Mouse (Mus musculus) megakaryocyte, adult 5-6 weeks (primary cell): ENCODE measurements around the gene Tex30. TPM values are rescaled to one million over a fixed set of nuclear protein-coding genes. Genes with fewer than 3 reads are reported as not detected.

Source experiments
- ATAC-seq: 2 replicates; pipeline ENCODE4 v1.8.0; 2016; ENCODE audit warnings: mild to moderate bottlenecking, inconsistent platforms; ENCODE audit not compliant: poor library complexity, severe bottlenecking
- total RNA-seq, 2 experiments: library from RNA; stranded (forward) in 1 of 2; stranded (reverse) in 1 of 2; fragments of 153-499, 151-499 nt in 1 of 2; fragments of 221-1000, 200-1000 nt in 1 of 2; gene quantifications; 2 replicates each; pipeline versions ENCODE4 v1.2.3 to v1.2.4; 2015 to 2017

Tex30 gene
- 36.1 and 61.6 TPM in 2 replicates for total RNA-seq (2015)
- total RNA-seq (2017) = 29.3 TPM in 2 replicates

- peak; percentile 94 for ATAC-seq
These were observed at the start of gene Tex30 for GRCm38 (mm10) chr1:44102259-44102717. Gene Tex30 (minus strand): TSS chr1:44102441.

- no peak for ATAC-seq
These were observed 46.5 kb upstream of the Tex30 start for GRCm38 (mm10) chr1:44148706-44149105.

GRCm38 (mm10) chr1:44147563-44148381 is 45.5 kb upstream of the Tex30 start, which contains the start of gene Ercc5:
Gene Ercc5 (plus strand): TSS chr1:44147744.
- ATAC-seq = peak; percentile 98

GRCm38 (mm10) chr1:44142747-44143146 is 40.5 kb upstream of the Tex30 start:
- ATAC-seq = no peak

GRCm38 (mm10) chr1:44140232-44140631 is 38.0 kb upstream of the Tex30 start:
- ATAC-seq = no peak

- no peak for ATAC-seq
These were observed 27.8 kb upstream of the Tex30 start for GRCm38 (mm10) chr1:44129929-44130581.

GRCm38 (mm10) chr1:44125590-44125989 is 23.3 kb upstream of the Tex30 start:
- ATAC-seq = peak; percentile 57

- ATAC-seq = peak; percentile 40
These were observed 20.0 kb upstream of the Tex30 start for GRCm38 (mm10) chr1:44122256-44122655.

- ATAC-seq = no peak
These were observed 17.8 kb upstream of the Tex30 start for GRCm38 (mm10) chr1:44120074-44120406.

GRCm38 (mm10) chr1:44119201-44120073 is 17.2 kb upstream of the Tex30 start:
- peak; percentile 61 for ATAC-seq

- peak; percentile 79 for ATAC-seq
These were observed 16.2 kb upstream of the Tex30 start, which contains the start of the genes Kdelc1 and Bivm for GRCm38 (mm10) chr1:44118239-44119054. Gene Kdelc1 (minus strand): TSS chr1:44118808. Gene Bivm (plus strand): TSS chr1:44118957.

- ATAC-seq = no peak
These were observed 15.3 kb upstream of the Tex30 start for GRCm38 (mm10) chr1:44117571-44117970.

GRCm38 (mm10) chr1:44102939-44103338 is 698 bp upstream of the Tex30 start:
- ATAC-seq = no peak

GRCm38 (mm10) chr1:44101448-44102225 is 604 bp downstream of the Tex30 start:
- ATAC-seq = peak; percentile 59

- ATAC-seq = peak; percentile 72
These were observed 37.6 kb downstream of the Tex30 start for GRCm38 (mm10) chr1:44064625-44065024.

GRCm38 (mm10) chr1:44063439-44063838 is 38.8 kb downstream of the Tex30 start:
- no peak for ATAC-seq

- ATAC-seq = no peak
These were observed 40.4 kb downstream of the Tex30 start, which contains the start of gene Gm8251 for GRCm38 (mm10) chr1:44061836-44062235. Gene Gm8251 (minus strand): TSS chr1:44061936.

GRCm38 (mm10) chr1:44057805-44058204 is 44.4 kb downstream of the Tex30 start:
- no peak for ATAC-seq

- no peak for ATAC-seq
These were observed 55.7 kb downstream of the Tex30 start for GRCm38 (mm10) chr1:44046556-44046955.
